Mouse (Mus musculus): Measurements from ENCODE around the gene Nmnat2. TPM values are rescaled to one million over a fixed set of nuclear protein-coding genes. Genes with fewer than 3 reads are reported as not detected.

The Nmnat2 gene
- polyA plus RNA-seq, 1 experiment from 2014 or later: 38.8 TPM

GRCm38 (mm10) chr1:152956221-152956620, 1.4 kb downstream of the Nmnat2 start:
- 5% methylated on average over 14 of the region's 14 CpGs for WGBS
- peak overlapping the region; percentile 72 for H3K9ac ChIP-seq
- no peaks in the 10 kb centered on the region for H3K36me3 ChIP-seq (ENCODE audit: poor library complexity, severe bottlenecking)
- H3K4me2 ChIP-seq: peak overlapping the region; percentile 78
- H3K9me3 ChIP-seq (replicated peaks): no peaks in the 10 kb centered on the region
- ATAC-seq: peak; percentile 43; the same call in 1 of the 2 replicates
- peaks cover 40% of the 10 kb centered on the region for H3K27me3 ChIP-seq
- peaks cover 19% of the 10 kb centered on the region for H3K4me1 ChIP-seq
- H3K27ac ChIP-seq: no peak overlapping the region
- H3K4me3 ChIP-seq: peak overlapping the region; percentile 60

DNA sequence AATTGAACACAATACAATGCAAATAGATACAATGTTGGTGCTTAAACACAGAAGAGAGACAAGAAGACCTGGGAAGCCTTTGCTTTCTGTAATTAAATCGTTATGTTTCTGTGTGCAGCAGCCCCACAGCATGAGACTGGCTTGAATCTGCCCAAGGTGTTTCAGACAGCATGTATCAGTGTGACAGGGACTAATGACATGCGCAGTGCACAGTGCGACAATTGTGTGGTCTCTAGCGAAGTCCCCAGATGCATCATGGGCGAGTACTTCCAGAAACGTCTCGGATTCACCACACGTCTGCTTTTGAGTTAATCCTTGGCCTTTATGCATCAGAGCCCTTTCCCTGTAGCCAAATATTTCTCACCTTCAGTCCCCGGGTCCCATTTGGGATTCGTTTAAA, 9.6 kb downstream of the Nmnat2 start:
- H3K9ac ChIP-seq: no peak overlapping the region
- no peaks in the 10 kb centered on the region for H3K9me3 ChIP-seq (replicated peaks)
- no peaks in the 10 kb centered on the region for H3K27me3 ChIP-seq
- no peak overlapping the region for H3K27ac ChIP-seq
- H3K4me1 ChIP-seq: peaks cover 5% of the 10 kb centered on the region; the same call in 1 of the 2 replicates
- ATAC-seq: no peak
- H3K4me2 ChIP-seq: no peak overlapping the region
- H3K4me3 ChIP-seq: no peak overlapping the region
- H3K36me3 ChIP-seq (ENCODE audit: poor library complexity, severe bottlenecking): no peaks in the 10 kb centered on the region
- 55% methylated on average over 10 of the region's 10 CpGs for WGBS

DNA sequence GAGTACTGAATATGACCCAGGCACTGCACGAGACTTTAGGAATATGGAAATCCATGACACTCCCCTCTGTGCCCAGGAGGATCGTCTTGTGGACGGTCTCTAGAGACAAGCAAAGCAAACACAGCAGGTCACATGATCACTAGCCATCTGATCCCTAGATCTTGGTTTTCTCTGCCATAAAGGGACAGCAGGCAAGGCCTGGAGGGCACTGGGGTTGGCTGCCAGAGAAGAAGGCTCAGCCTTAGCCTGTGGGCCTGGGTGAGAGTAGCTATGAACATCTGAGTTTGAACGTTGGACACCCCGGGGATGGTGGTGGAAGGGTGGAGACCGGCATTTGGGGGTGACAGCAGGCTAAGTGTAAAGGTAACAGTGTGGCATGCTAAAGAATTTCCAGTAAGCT, 11.4 kb downstream of the Nmnat2 start:
- Histone ChIP-seq H3K27ac (no peak overlapping the region), H3K4me3 (no peak overlapping the region), H3K4me1 (peaks cover 5% of the 10 kb centered on the region; the same call in 1 of the 2 replicates), H3K36me3 (ENCODE audit: poor library complexity, severe bottlenecking) (no peaks in the 10 kb centered on the region), H3K4me2 (no peak overlapping the region), H3K27me3 (no peaks in the 10 kb centered on the region), H3K9me3 (replicated peaks) (no peaks in the 10 kb centered on the region), H3K9ac (no peak overlapping the region)
- ATAC-seq: no peak
- WGBS: 79% methylated on average over 6 of the region's 6 CpGs

DNA sequence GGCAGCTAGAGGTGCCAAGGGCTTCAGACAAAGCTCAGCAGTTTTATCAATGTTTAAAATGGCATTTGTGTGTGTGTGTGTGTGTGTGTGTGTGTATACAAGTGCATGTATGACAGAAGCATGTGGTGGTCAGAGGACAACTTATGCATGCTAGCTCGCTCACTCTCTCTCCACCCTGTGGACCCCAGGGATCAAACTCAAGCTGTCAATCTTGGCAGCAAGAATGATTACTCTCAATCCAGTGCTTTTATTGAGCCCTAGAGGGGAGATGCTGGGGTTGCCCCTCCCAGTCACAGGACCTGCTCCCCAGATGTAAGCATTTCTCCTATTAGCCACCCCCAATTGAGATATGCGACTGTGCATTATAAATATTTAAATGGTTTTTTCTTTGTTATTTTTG, 11.9 kb downstream of the Nmnat2 start:
- Histone ChIP-seq H3K27ac (no peak overlapping the region), H3K4me1 (peaks cover 5% of the 10 kb centered on the region; the same call in 1 of the 2 replicates), H3K9ac (no peak overlapping the region), H3K27me3 (no peaks in the 10 kb centered on the region), H3K9me3 (replicated peaks) (no peaks in the 10 kb centered on the region), H3K4me2 (no peak overlapping the region), H3K36me3 (ENCODE audit: poor library complexity, severe bottlenecking) (no peaks in the 10 kb centered on the region), H3K4me3 (no peak overlapping the region)
- no peak for ATAC-seq
- 82% methylated on average over 2 of the region's 2 CpGs for WGBS

GRCm38 (mm10) chr1:152969081-152969480, 14.3 kb downstream of the Nmnat2 start:
- no peak overlapping the region for H3K27ac ChIP-seq
- H3K9ac ChIP-seq: no peak overlapping the region
- H3K4me2 ChIP-seq: no peak overlapping the region
- H3K36me3 ChIP-seq (ENCODE audit: poor library complexity, severe bottlenecking): no peaks in the 10 kb centered on the region
- 61% methylated on average over 4 of the region's 4 CpGs for WGBS
- H3K9me3 ChIP-seq (replicated peaks): no peaks in the 10 kb centered on the region
- no peak for ATAC-seq
- H3K27me3 ChIP-seq: no peaks in the 10 kb centered on the region
- H3K4me3 ChIP-seq: no peak overlapping the region
- H3K4me1 ChIP-seq: peaks cover 15% of the 10 kb centered on the region; the same call in 1 of the 2 replicates

- no peak overlapping the region for H3K27ac ChIP-seq
- H3K27me3 ChIP-seq: no peaks in the 10 kb centered on the region
- no peak overlapping the region for H3K4me2 ChIP-seq
- 29% methylated on average over 4 of the region's 4 CpGs for WGBS
- no peaks in the 10 kb centered on the region for H3K9me3 ChIP-seq (replicated peaks)
- no peak overlapping the region for H3K4me3 ChIP-seq
- H3K9ac ChIP-seq: no peak overlapping the region
- H3K4me1 ChIP-seq: peaks cover 10% of the 10 kb centered on the region; the same call in 1 of the 2 replicates
- H3K36me3 ChIP-seq (ENCODE audit: poor library complexity, severe bottlenecking): no peaks in the 10 kb centered on the region
- ATAC-seq: no peak
Measured at GRCm38 (mm10) chr1:152972957-152973356, 18.2 kb downstream of the Nmnat2 start.

- 15% methylated on average over 5 of the region's 5 CpGs for WGBS
- no peaks in the 10 kb centered on the region for H3K36me3 ChIP-seq (ENCODE audit: poor library complexity, severe bottlenecking)
- H3K4me1 ChIP-seq: peaks cover 10% of the 10 kb centered on the region; the same call in 1 of the 2 replicates
- no peak overlapping the region for H3K9ac ChIP-seq
- no peak overlapping the region for H3K4me2 ChIP-seq
- ATAC-seq: no peak
- H3K27ac ChIP-seq: no peak overlapping the region
- H3K27me3 ChIP-seq: no peaks in the 10 kb centered on the region
- no peaks in the 10 kb centered on the region for H3K9me3 ChIP-seq (replicated peaks)
- no peak overlapping the region for H3K4me3 ChIP-seq
Measured at GRCm38 (mm10) chr1:152973421-152973820, 18.6 kb downstream of the Nmnat2 start.

GRCm38 (mm10) chr1:152973861-152974260, 19.1 kb downstream of the Nmnat2 start:
- no peaks in the 10 kb centered on the region for H3K9me3 ChIP-seq (replicated peaks)
- no peak overlapping the region for H3K4me2 ChIP-seq
- H3K27me3 ChIP-seq: no peaks in the 10 kb centered on the region
- H3K4me3 ChIP-seq: no peak overlapping the region
- H3K36me3 ChIP-seq (ENCODE audit: poor library complexity, severe bottlenecking): no peaks in the 10 kb centered on the region
- WGBS: 10% methylated on average over 4 of the region's 4 CpGs
- ATAC-seq: no peak
- no peak overlapping the region for H3K9ac ChIP-seq
- no peak overlapping the region for H3K27ac ChIP-seq
- peaks cover 10% of the 10 kb centered on the region; the same call in 1 of the 2 replicates for H3K4me1 ChIP-seq

- no peaks in the 10 kb centered on the region for H3K27me3 ChIP-seq
- 70% methylated on average over 3 of the region's 3 CpGs for WGBS
- no peaks in the 10 kb centered on the region for H3K36me3 ChIP-seq (ENCODE audit: poor library complexity, severe bottlenecking)
- no peak overlapping the region for H3K27ac ChIP-seq
- no peak overlapping the region for H3K4me2 ChIP-seq
- no peaks in the 10 kb centered on the region for H3K9me3 ChIP-seq (replicated peaks)
- H3K4me1 ChIP-seq: peaks cover 10% of the 10 kb centered on the region; the same call in 1 of the 2 replicates
- no peak for ATAC-seq
- no peak overlapping the region for H3K9ac ChIP-seq
- no peak overlapping the region for H3K4me3 ChIP-seq
Measured at GRCm38 (mm10) chr1:152975144-152975543, 20.4 kb downstream of the Nmnat2 start.

GRCm38 (mm10) chr1:152978700-152979099, 23.9 kb downstream of the Nmnat2 start:
- no peak for ATAC-seq
- Histone ChIP-seq H3K4me3 (no peak overlapping the region), H3K36me3 (ENCODE audit: poor library complexity, severe bottlenecking) (no peaks in the 10 kb centered on the region), H3K27me3 (no peaks in the 10 kb centered on the region), H3K4me1 (no peaks in the 10 kb centered on the region; the same call in 1 of the 2 replicates), H3K4me2 (no peak overlapping the region), H3K9me3 (replicated peaks) (no peaks in the 10 kb centered on the region), H3K27ac (no peak overlapping the region), H3K9ac (no peak overlapping the region)
- WGBS: 94% methylated on average over 8 of the region's 8 CpGs

DNA sequence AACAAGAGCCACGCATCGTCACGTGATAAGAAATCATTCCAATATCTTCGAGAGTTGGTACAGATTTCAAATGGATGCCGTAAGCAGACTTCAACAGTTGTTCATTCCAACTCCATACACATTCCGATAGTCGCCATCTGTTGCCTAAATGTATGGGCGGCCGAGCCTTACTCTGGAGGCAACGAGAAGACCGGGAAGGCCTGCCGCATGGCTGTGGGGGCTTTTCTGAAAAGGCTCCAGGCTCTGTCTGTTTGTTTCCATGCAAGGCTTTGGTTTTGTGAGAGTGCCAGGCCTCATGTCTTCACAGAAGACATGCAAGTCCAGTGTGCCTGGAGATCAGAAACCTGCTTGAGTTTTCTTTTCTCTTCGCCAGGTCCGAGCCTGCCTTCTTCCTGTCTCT, 28.6 kb downstream of the Nmnat2 start:
- ATAC-seq: no peak
- H3K4me3 ChIP-seq: no peak overlapping the region
- H3K36me3 ChIP-seq (ENCODE audit: poor library complexity, severe bottlenecking): no peaks in the 10 kb centered on the region
- H3K4me2 ChIP-seq: no peak overlapping the region
- H3K27ac ChIP-seq: no peak overlapping the region
- no peaks in the 10 kb centered on the region for H3K9me3 ChIP-seq (replicated peaks)
- H3K9ac ChIP-seq: no peak overlapping the region
- no peaks in the 10 kb centered on the region for H3K4me1 ChIP-seq
- H3K27me3 ChIP-seq: no peaks in the 10 kb centered on the region
- 93% methylated on average over 14 of the region's 14 CpGs for WGBS

DNA sequence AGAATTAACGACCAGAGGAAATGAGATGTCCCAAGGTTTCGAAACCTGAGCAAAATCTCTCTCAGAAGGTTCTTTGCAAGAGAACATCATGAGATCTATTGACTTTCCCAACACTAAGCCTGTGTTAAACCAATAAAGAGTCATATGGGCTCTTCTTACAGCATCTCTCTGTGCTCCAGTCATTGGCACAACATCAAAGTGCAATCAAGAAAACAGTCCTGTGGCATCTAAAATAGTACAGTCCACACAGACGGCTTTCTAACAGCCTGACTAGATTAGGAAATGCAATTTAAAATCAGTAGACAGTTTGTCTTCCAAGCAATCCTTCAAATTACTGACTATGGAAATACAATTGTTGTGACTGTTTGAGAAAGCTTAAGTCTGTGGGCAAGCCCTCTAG, 32.2 kb downstream of the Nmnat2 start:
- 78% methylated on average over 3 of the region's 3 CpGs for WGBS
- Histone ChIP-seq H3K9me3 (replicated peaks) (no peaks in the 10 kb centered on the region), H3K4me3 (no peak overlapping the region), H3K4me1 (no peaks in the 10 kb centered on the region), H3K9ac (no peak overlapping the region), H3K27ac (no peak overlapping the region), H3K36me3 (ENCODE audit: poor library complexity, severe bottlenecking) (no peaks in the 10 kb centered on the region), H3K4me2 (no peak overlapping the region), H3K27me3 (no peaks in the 10 kb centered on the region)
- ATAC-seq: no peak

- no peaks in the 10 kb centered on the region for H3K36me3 ChIP-seq (ENCODE audit: poor library complexity, severe bottlenecking)
- no peak for ATAC-seq
- no peak overlapping the region for H3K9ac ChIP-seq
- H3K4me1 ChIP-seq: no peaks in the 10 kb centered on the region
- H3K4me2 ChIP-seq: no peak overlapping the region
- H3K4me3 ChIP-seq: no peak overlapping the region
- H3K27ac ChIP-seq: no peak overlapping the region
- no peaks in the 10 kb centered on the region for H3K9me3 ChIP-seq (replicated peaks)
- H3K27me3 ChIP-seq: no peaks in the 10 kb centered on the region
- WGBS: 86% methylated on average over 5 of the region's 5 CpGs
Measured at GRCm38 (mm10) chr1:152990067-152990466, 35.3 kb downstream of the Nmnat2 start.

Data from forebrain, embryonic 13.5 days (tissue).